ENCODE assay signal across 1 mouse cellular context in the genomic region with DNA sequence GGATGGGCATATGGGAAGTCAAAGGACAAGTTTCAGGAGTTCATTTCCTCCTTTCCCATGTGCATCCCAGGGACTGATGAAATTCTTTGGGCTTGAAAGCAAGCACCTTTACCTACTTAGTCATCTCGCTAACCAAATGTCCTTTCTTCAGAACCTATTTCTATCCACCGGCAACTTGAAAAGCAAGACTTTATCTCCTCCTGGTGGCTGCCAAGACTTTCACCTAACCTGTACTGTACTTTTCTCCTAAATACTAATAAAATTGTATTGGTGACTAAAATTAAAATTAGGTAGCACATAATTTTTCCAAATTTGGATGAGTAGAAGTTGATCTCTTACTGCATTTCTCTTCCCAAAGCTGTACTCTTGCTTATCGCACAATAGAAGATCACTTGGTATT.
TF ChIP-seq lines count a peak whose summit lies in the region.

No protein-coding gene starts in this region.

TF ChIP-seq in CH12.LX, 34 proteins besides CTCF, POLR2A, EP300 and RAD21:
- TF ChIP-seq SMC3 (IDR thresholded peaks at IDR 0.05; ENCODE audit: low read depth, low read length): peak; percentile 73
- TF ChIP-seq SIN3A (IDR thresholded peaks at IDR 0.05; ENCODE audit: low read length): no peak
